Mouse (Mus musculus) midbrain, embryonic 13.5 days (tissue): Measurements from ENCODE around the gene Samd4. TPM values are rescaled to one million over a fixed set of nuclear protein-coding genes. Genes with fewer than 3 reads are reported as not detected.

ENCODE experiments used
- ATAC-seq: fragments of 200-750 bp; cut with Nextera tagmentation; 2 replicates; pipeline ENCODE4 v1.8.0; 2017; ENCODE audit warnings: mild to moderate bottlenecking, moderate TSS enrichment, moderate library complexity
- H3K27ac ChIP-seq: fragments of 300-500 bp; sonication (generic); 2 replicates; pipeline ENCODE4 v1.5.1; 2015; ENCODE audit warnings: inconsistent platforms, mild to moderate bottlenecking, moderate library complexity
- H3K27me3 ChIP-seq: fragments of 300-500 bp; sonication (generic); 2 replicates; pipeline ENCODE4 v1.6.1; 2015; ENCODE audit warnings: mild to moderate bottlenecking, inconsistent platforms
- H3K36me3 ChIP-seq: fragments of 300-500 bp; sonication (generic); 2 replicates; pipeline ENCODE4 v1.6.1; 2015; ENCODE audit warnings: mild to moderate bottlenecking, inconsistent platforms
- H3K4me1 ChIP-seq: fragments of 300-500 bp; sonication (generic); replicated peaks from 2 replicates; pipeline ENCODE4 v1.6.1; 2015; ENCODE audit warnings: inconsistent platforms
- H3K4me2 ChIP-seq: fragments of 300-500 bp; sonication (generic); replicated peaks from 2 replicates; pipeline ENCODE4 v1.6.1; 2015; ENCODE audit warnings: moderate library complexity, mild to moderate bottlenecking, inconsistent platforms
- H3K4me3 ChIP-seq: fragments of 300-500 bp; sonication (generic); replicated peaks from 2 replicates; pipeline ENCODE4 v1.5.1; 2015; ENCODE audit warnings: mild to moderate bottlenecking, inconsistent platforms
- H3K9ac ChIP-seq: fragments of 300-500 bp; sonication (generic); replicated peaks from 2 replicates; pipeline ENCODE4 v1.6.1; 2015; ENCODE audit warnings: mild to moderate bottlenecking, inconsistent platforms
- H3K9me3 ChIP-seq: fragments of 300-500 bp; sonication (generic); 2 replicates; pipeline ENCODE4 v1.6.1; 2016; ENCODE audit warnings: mild to moderate bottlenecking, inconsistent platforms
- WGBS: fragments of 180-500 bp; shearing (Covaris S2); methylation state at CpG from one replicate; pipeline ENCODE4 v1.1.7; 2015; 5-methylcytosine and 5-hydroxymethylcytosine counted together
- polyA plus RNA-seq: library from polyadenylated mRNA; unstranded; fragments of >200 nt; fragmentation: Nextera tagmentation; extraction: Ambion mirVana; gene quantifications from 2 replicates; pipeline ENCODE4 v1.2.1, GENCODE M21; 2015

The Samd4 gene
- polyA plus RNA-seq, 1 experiment from 2014 or later: 4.3 TPM

DNA sequence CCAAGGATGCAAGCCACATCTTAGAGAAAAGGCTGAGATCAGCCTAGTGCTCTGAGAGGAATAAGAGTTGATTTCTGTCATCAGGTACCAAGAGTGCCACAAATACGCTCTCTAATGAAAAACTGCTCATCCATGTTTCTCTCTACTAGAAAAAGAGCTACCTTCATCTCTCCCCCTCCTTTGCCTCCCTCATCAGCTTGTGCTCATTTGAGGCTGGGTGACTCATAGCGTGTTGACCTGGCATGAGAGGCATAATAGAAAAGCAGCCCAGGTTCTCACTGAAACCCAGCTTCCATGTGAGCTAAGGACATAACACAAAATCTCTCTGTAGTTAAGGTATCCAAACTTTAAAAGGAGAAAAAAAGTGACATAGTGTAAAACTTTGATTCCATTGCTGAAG, 176.3 kb downstream of the Samd4 start:
- ATAC-seq: no peak
- Histone ChIP-seq H3K27me3 (no peaks in the 10 kb centered on the region), H3K4me2 (no peak overlapping the region), H3K4me1 (no peaks in the 10 kb centered on the region), H3K9me3 (no peaks in the 10 kb centered on the region), H3K4me3 (no peak overlapping the region), H3K36me3 (no peaks in the 10 kb centered on the region), H3K27ac (no peak overlapping the region), H3K9ac (no peak overlapping the region)
- WGBS: 91% methylated on average over 2 of the region's 2 CpGs

DNA sequence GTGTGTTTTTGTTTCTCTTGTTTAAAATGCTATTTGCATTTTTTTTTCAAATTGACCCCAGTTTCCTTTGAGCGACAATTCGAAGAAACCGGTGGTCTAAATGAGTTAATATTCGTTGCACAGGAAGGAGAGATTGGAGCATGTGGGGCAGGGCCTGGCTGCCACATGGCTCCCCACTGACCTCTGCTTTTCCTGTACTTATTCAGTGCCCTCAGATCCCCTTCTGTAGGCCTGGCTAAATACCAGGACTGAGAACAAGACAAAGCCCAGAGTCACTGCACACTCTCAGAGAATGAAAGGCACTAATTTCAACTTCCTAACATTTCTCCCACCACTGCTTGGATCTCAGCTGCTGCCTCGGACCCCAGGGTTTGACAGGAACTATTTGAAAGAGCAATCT, 182.4 kb downstream of the Samd4 start:
- no peak for ATAC-seq
- Histone ChIP-seq H3K9ac (no peak overlapping the region), H3K4me3 (no peak overlapping the region), H3K36me3 (no peaks in the 10 kb centered on the region), H3K27me3 (no peaks in the 10 kb centered on the region), H3K9me3 (no peaks in the 10 kb centered on the region), H3K4me1 (no peaks in the 10 kb centered on the region), H3K4me2 (no peak overlapping the region), H3K27ac (no peak overlapping the region)
- 62% methylated on average over 5 of the region's 5 CpGs for WGBS

DNA sequence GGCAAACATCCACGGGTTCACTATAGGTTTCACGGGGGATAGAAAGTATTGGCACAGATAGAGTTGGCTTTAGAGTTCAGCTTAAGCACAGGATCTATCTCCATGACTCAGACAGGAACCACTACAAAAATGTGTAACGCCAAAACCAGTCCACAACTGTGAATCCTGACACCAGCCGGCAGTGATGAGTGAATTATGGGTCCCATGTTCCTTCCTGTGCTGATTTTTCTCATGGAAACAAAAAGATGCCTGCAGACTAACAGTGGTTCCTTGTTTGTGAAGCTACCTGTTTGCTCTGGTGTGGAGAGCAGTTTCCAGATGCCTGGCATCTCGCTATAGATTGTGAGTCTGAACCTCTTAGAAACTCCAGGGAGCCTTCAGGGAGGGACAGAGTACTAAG, 184.2 kb downstream of the Samd4 start:
- Histone ChIP-seq H3K36me3 (no peaks in the 10 kb centered on the region), H3K27ac (no peak overlapping the region), H3K4me2 (no peak overlapping the region), H3K9me3 (no peaks in the 10 kb centered on the region), H3K4me3 (no peak overlapping the region), H3K4me1 (no peaks in the 10 kb centered on the region), H3K9ac (no peak overlapping the region), H3K27me3 (no peaks in the 10 kb centered on the region)
- 90% methylated on average over 5 of the region's 5 CpGs for WGBS
- ATAC-seq: no peak

DNA sequence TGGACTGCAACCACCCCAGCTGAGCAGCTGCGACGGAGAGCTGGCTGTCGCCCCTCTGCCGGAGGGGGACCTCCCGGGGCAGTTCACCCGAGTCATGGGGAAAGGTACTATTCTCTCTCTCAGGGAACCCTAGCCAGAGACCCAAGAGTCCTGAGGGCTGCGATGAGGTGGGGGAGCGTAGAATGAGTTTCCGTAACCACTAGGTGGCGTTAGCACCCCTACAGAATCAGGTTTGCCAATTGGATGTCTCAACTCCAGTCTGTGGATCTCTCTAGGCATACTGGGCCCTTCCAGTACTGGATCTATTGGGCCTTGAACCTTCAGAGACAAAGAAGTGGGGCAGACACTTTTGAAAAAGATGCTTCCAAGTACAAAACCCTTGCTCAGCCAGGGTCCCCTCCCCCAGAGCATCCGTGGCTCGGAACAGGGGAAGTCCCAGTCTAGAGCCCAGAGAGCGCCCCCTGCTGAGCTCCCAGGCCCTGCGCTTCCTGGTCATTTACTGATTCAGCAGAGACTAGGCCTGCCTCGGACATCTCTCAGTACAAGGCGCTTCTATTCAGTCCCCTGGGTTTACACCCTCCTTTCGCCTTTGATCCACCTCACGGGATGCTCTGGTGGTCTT, 191.5 kb downstream of the Samd4 start:
- H3K27me3 ChIP-seq: no peaks in the 10 kb centered on the region
- ATAC-seq: no peak; the same call in 1 of the 2 replicates
- H3K4me3 ChIP-seq: no peak overlapping the region
- no peaks in the 10 kb centered on the region for H3K36me3 ChIP-seq
- H3K4me1 ChIP-seq: no peaks in the 10 kb centered on the region
- H3K27ac ChIP-seq: no peak overlapping the region
- no peaks in the 10 kb centered on the region for H3K9me3 ChIP-seq
- WGBS: 56% methylated on average over 18 of the region's 18 CpGs
- no peak overlapping the region for H3K9ac ChIP-seq
- no peak overlapping the region for H3K4me2 ChIP-seq

DNA sequence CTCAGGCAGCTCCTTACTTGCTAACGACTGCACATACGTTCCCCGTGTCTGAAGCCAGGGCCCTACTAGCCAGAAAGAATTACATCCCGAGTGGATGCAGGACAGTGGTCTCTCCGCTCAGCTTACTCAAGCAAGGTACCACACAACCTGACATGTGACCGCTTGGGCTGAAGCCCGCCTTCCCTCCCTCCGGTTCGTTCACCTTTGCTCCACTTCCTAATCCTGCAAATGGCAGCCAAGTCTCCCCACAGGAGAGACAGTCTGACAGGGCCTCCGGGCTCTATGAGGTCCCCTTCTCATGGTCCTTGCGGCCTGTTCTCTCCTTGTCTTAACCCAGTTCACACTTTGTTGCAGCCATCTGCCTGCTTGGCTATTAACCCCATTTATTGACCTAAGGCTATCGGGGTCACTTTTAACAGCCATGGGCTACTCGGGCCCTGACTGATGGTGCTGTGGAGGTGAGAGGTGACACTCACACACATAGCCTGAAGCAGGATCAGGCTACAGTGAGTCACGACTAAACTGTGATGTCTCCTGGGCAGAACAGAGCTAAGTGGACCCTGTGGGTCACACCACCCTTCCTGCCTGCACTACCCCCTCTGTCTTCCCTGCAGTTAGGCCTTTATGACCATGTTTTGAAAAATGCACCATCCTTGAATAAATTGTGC, 192.5 kb downstream of the Samd4 start:
- ATAC-seq: no peak
- H3K36me3 ChIP-seq: no peaks in the 10 kb centered on the region
- H3K4me2 ChIP-seq: no peak overlapping the region
- no peaks in the 10 kb centered on the region for H3K9me3 ChIP-seq
- no peak overlapping the region for H3K4me3 ChIP-seq
- H3K27ac ChIP-seq: no peak overlapping the region
- H3K9ac ChIP-seq: no peak overlapping the region
- H3K4me1 ChIP-seq: no peaks in the 10 kb centered on the region
- H3K27me3 ChIP-seq: no peaks in the 10 kb centered on the region
- 90% methylated on average over 14 of the region's 14 CpGs for WGBS

DNA sequence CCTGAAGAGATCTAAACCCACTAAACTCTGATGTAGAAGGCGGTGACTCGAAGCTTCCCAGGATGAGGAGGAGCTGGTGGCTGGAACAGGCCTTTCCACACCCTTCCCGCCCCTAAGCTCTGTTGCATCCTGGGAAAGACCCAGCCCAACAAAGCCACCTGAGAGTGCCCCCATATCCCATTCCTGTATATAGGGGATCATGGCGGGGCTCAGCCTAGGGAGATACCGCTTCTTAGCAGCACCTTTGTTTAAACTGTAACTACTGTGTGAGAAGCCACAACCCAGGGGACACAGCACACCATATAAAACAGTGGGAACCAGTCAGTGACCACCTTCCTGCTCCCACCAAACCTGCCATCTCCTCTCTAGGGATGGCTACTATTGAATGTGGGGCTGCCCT, 193.2 kb downstream of the Samd4 start:
- WGBS: 93% methylated on average over 5 of the region's 5 CpGs
- no peaks in the 10 kb centered on the region for H3K36me3 ChIP-seq
- no peaks in the 10 kb centered on the region for H3K4me1 ChIP-seq
- no peak overlapping the region for H3K9ac ChIP-seq
- H3K27me3 ChIP-seq: no peaks in the 10 kb centered on the region
- H3K9me3 ChIP-seq: no peaks in the 10 kb centered on the region
- no peak overlapping the region for H3K4me2 ChIP-seq
- no peak for ATAC-seq
- no peak overlapping the region for H3K27ac ChIP-seq
- H3K4me3 ChIP-seq: no peak overlapping the region

DNA sequence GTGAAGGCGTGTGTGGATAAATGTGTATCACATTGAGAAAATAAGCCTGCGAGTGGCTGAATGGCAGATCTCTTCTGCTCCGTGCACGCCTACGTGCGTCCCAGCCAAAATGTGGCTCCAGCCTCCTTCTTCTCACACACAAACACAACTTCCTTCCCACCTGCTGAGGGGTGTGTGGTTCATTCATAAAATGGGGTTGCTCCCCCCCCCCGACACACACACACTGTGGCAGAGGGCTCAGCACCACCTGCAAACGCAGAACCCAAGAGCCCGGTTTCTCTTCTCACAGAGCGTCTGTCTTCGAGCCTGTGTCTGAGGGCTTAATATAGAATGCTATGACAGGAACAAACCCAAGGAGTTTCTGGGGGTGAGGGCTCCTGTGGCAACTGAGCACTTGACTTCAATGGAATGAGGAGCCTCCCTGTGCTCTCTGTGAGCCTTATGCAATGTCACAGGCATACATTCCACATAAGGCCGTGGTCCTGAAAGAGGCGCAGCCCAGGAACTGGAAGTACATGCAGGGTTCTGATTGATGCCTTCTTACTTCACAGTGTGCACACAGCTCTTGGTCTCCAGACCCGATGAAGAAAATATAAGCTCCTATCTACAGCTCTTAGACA, 194.4 kb downstream of the Samd4 start:
- H3K27ac ChIP-seq: no peak overlapping the region
- no peaks in the 10 kb centered on the region for H3K4me1 ChIP-seq
- H3K4me2 ChIP-seq: no peak overlapping the region
- H3K27me3 ChIP-seq: no peaks in the 10 kb centered on the region
- no peak overlapping the region for H3K4me3 ChIP-seq
- H3K36me3 ChIP-seq: no peaks in the 10 kb centered on the region
- no peak for ATAC-seq
- H3K9me3 ChIP-seq: no peaks in the 10 kb centered on the region
- no peak overlapping the region for H3K9ac ChIP-seq
- 91% methylated on average over 14 of the region's 14 CpGs for WGBS

DNA sequence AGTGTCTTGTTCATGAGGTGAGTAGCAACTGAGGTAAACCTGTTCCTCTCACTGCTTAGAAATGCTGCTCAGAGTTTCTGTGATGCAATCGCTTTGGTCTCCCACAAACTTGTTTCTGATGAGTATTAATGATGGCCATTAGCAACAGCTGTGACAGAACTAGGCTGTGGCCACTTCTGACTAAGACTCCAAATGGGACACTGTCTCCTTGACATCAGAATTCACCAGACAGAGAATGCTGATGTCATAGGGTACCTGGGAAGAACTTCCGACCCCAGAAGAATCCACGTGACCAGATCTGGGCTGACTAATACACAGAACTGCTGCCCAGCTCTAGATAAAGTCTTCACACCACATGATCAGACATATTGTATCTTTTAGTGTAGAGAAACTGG, 194.9 kb downstream of the Samd4 start:
- WGBS: 97% methylated on average over 3 of the region's 3 CpGs

DNA sequence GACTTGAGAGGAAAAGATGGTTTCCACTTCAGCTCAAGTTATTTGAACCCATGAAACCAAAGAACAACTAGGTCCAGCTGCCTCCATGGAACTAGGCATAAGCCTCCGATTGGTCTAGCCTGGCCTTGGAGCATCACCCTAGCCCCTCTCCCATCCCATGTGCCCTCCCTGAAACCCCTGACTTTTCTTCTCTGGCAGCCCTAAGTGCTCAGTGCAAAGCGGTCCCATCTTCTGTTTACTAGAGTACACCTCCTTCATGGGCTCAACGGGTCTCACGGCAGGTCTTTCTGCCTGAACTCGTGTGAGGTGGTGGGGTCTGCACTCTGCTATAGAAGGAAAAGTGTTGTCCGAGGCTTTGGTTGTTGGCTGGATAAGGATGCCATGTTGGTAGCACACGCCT, 197.3 kb downstream of the Samd4 start:
- Histone ChIP-seq H3K9me3 (no peaks in the 10 kb centered on the region), H3K36me3 (no peaks in the 10 kb centered on the region), H3K9ac (no peak overlapping the region), H3K4me2 (no peak overlapping the region), H3K4me3 (no peak overlapping the region), H3K27ac (no peak overlapping the region), H3K4me1 (no peaks in the 10 kb centered on the region), H3K27me3 (no peaks in the 10 kb centered on the region)
- 95% methylated on average over 7 of the region's 7 CpGs for WGBS
- ATAC-seq: no peak

More for the DNA sequence above, 194.9 kb downstream of the Samd4 start:
- ATAC-seq: no peak
- Histone ChIP-seq H3K4me2 (no peak overlapping the region), H3K36me3 (no peaks in the 10 kb centered on the region), H3K4me3 (no peak overlapping the region), H3K27ac (no peak overlapping the region), H3K27me3 (no peaks in the 10 kb centered on the region), H3K9ac (no peak overlapping the region), H3K9me3 (no peaks in the 10 kb centered on the region), H3K4me1 (no peaks in the 10 kb centered on the region)

DNA sequence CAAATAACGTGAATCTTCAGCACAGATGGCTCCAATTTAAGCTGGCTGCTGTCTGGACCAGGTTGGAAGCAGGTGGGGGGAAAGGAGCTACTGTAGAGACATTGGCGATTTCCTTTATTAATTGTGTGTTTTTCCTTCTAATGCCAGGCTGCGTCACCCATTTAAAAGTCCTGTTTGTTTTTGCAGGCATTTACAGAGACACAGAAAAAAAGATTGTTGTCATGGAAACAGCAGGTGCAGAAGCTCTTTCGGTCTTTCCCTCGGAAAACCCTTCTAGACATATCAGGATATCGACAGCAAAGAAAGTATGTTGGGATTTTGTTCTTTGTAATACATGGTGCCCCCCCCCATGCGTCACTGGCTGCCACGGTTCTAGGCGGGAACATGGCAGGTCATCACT, 200.7 kb downstream of the Samd4 start:
- Histone ChIP-seq H3K27ac (no peak overlapping the region), H3K4me2 (no peak overlapping the region), H3K4me3 (no peak overlapping the region), H3K36me3 (no peaks in the 10 kb centered on the region), H3K27me3 (no peaks in the 10 kb centered on the region), H3K9ac (no peak overlapping the region), H3K9me3 (no peaks in the 10 kb centered on the region), H3K4me1 (peaks cover 8% of the 10 kb centered on the region)
- ATAC-seq: no peak
- WGBS: 61% methylated on average over 9 of the region's 9 CpGs

DNA sequence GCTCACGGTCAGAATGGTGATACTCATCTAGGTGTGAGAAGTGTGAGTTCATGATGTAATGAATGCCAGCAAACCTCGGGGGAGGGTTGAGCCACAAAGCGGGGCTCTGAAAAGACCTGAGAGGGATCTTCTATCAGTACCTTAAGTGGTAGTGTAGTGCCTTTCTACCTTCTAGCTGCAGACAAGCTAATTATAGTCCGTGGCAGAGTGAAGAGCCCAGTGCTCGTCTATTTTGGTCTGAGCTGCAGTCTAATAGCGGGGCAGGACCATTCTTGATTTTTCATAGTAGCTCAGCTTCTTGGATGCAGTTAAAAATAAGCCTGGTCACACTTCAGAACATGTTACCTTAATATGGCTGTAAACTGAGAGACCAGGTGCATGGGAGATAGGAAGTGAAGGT, 201.2 kb downstream of the Samd4 start:
- Histone ChIP-seq H3K9me3 (no peaks in the 10 kb centered on the region), H3K4me1 (peaks cover 8% of the 10 kb centered on the region), H3K4me3 (no peak overlapping the region), H3K9ac (no peak overlapping the region), H3K27me3 (no peaks in the 10 kb centered on the region), H3K36me3 (no peaks in the 10 kb centered on the region), H3K4me2 (no peak overlapping the region), H3K27ac (no peak overlapping the region)
- WGBS: 80% methylated on average over 6 of the region's 6 CpGs
- ATAC-seq: no peak

DNA sequence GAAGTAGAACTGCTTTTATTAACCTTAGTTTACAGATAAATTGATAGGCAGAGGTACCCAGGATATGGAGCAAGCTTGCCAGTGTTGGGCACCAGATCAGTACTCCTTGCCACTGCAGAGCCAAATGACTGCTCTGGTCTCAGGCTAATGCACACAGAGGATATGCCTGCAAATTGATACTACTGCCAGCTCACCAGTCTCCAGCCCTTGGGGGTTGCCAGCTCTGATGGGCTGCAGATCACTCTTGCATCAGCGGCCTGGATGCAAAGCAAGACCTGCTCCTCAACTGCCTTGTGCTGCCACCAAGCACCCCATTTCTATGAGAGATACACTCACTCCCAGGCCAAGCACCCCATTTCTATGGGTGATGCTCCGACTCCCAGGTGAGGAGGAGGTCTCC, 202.0 kb downstream of the Samd4 start:
- no peak overlapping the region for H3K9ac ChIP-seq
- H3K36me3 ChIP-seq: no peaks in the 10 kb centered on the region
- H3K27me3 ChIP-seq: no peaks in the 10 kb centered on the region
- no peak overlapping the region for H3K27ac ChIP-seq
- H3K4me3 ChIP-seq: no peak overlapping the region
- WGBS: 91% methylated on average over 2 of the region's 2 CpGs
- H3K4me2 ChIP-seq: no peak overlapping the region
- no peak for ATAC-seq
- H3K9me3 ChIP-seq: no peaks in the 10 kb centered on the region
- peaks cover 8% of the 10 kb centered on the region for H3K4me1 ChIP-seq
